Mouse (Mus musculus): ENCODE data around the gene Bud23.
"Not testable (repeated sequence)": the region's sequence is repeated elsewhere in the genome, so short reads cannot be mapped to it uniquely, and the experiment has no call there.

Bud23 gene

GRCm38 (mm10) chr5:135072061-135072460 is 7.3 kb upstream of the Bud23 start:
- DNase-seq (ENCODE audit: low read depth, low spot score) = no peak

DNA sequence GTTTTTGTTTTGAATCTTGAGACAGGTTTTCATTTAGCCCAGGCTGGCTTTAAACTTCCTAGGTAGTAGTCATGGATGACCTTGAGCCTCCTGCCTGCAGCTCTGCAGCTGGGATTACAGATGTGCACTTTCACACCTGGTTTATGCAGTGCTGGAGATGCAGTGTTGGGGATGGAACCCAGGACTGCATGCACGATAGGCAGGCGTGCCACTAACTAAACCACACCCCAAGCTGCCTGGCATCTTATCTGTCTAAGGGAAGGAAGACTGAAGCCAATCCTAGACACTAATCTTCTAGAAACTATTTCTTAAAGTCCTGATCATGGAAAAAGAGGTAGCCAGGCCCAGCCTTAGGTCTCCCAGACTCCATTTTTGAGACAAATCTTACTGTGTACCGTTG is 5.7 kb upstream of the Bud23 start:
- no peak for DNase-seq (ENCODE audit: low read depth, low spot score)

GRCm38 (mm10) chr5:135066008-135066407 is 1.2 kb upstream of the Bud23 start:
- DNase-seq (ENCODE audit: low read depth, low spot score) = no peak

GRCm38 (mm10) chr5:135064382-135064766 is 385 bp downstream of the Bud23 start:
- no peak for DNase-seq (ENCODE audit: low read depth, low spot score)

GRCm38 (mm10) chr5:135063629-135064381 is 954 bp downstream of the Bud23 start, which contains the start of gene Dnajc30:
TSS of gene Dnajc30 (plus strand) at chr5:135064202.
- peak; percentile 98 for DNase-seq (ENCODE audit: low read depth, low spot score)

DNA sequence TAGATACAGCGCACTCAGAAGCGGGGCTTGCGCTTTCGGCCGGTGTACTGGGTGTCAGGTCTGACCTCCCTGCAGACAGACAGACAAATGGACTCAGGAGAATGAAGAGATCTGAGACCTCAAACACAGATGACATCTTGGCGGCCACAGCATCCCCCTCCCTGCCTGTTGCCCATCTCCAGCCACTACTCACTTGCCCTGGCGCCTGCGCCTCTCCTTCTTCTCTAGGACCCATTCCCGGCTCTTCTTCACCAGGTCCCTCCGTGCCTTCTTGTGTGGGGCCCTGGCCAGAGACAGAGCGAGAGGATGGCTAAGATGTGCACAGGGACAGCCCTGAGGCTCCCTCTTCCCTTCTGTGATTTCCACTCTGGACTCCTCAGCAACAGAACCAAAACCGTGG is 11.4 kb downstream of the Bud23 start:
- DNase-seq (ENCODE audit: low read depth, low spot score) = no peak

GRCm38 (mm10) chr5:135049268-135049667 is 15.5 kb downstream of the Bud23 start:
- not testable (repeated sequence) for DNase-seq (ENCODE audit: low read depth, low spot score)

GRCm38 (mm10) chr5:135048539-135048938 is 16.2 kb downstream of the Bud23 start:
- no peak for DNase-seq (ENCODE audit: low read depth, low spot score)

DNA sequence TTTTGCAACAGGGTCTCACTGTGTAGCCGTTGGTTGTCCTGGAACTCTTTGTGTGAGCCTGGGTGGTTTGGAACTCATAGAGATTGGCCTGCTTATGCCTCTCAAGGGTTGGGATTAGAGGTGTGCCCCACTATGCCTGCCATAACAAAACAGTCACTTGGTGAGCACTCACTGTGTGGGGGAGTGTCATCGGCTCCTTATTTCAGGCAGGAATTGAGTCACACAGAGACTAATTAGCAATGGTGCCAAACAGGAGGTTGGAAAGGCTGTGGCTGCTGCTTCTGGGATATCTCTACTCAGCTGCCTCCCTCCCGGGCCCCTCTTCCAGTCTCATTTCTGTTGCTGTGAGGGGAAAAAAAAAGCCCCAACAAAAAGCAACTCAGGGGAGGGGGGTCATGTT is 20.2 kb downstream of the Bud23 start:
- no peak for DNase-seq (ENCODE audit: low read depth, low spot score)

DNA sequence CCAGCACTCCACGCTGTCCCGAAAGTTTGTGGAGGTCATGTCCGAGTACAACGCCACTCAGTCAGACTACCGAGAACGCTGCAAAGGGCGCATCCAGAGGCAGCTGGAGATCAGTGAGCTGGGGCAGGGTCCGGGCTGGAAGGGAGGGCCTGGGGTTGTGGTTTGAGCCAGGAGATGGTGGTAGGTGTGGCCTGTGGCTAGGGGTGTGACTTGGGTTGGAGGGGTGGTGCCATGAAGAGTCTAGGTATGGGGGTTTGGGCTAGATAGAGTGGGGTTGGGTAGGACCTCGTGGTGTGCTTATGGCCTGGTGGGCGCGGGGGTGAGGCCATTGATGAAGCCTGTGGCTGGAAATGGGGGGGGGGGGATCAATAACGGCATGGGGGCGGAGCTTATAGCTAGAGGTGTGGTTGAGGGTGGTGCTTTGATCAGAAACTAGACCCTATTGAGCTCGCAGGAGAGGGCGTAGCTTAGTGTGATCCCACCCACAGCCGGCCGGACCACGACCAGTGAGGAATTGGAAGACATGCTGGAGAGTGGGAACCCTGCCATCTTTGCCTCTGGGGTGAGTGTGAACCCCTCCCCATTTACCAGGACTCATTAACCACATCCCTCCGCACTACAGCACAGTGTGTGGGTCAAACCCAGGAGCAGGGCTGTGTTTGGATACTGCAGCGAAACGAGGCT is 22.5 kb downstream of the Bud23 start:
- no peak for DNase-seq (ENCODE audit: low read depth, low spot score)

DNA sequence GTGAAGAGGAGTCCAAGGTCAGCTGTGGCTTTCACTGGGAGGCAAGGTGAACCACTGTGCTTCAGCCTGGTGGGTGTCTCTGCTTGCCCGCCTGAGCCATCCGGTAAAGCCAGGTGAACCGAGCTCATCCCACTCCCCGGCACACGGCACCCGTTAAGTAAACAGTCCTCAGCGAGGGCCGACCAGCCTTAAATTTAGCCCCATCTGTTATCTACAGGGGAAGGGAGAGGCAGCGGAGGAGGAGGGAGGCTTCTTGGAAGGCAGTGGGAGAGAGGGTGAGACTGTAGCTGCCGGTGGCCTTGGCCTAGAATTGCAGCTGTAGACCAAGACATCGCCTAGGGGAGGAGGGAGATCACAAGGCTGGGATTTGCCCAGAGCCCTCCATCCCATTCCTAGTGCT is 24.0 kb downstream of the Bud23 start:
- DNase-seq (ENCODE audit: low read depth, low spot score) = no peak

GRCm38 (mm10) chr5:135040059-135040458 is 24.7 kb downstream of the Bud23 start:
- DNase-seq (ENCODE audit: low read depth, low spot score) = no peak

DNA sequence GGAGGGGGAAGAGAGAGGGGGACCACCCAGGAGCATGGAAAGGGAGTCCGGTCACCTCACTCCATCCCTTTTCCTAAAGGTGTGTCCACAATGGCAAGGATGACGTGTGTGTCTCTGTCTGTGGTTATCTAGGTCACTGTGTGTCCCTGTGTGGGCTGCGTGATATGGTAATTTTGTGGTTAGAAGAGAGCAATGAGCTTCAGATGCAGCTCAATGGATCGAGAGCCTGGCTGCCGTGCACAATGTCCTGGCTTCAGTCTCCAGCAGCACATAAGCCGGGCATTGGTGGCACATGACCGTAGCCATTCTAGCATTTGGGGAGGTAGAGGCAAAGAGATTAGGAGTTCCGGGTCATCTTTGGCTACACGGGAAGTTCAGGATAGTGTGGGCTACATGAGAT is 25.2 kb downstream of the Bud23 start:
- DNase-seq (ENCODE audit: low read depth, low spot score) = no peak

- DNase-seq (ENCODE audit: low read depth, low spot score) = no peak
These were observed 26.8 kb downstream of the Bud23 start for GRCm38 (mm10) chr5:135037946-135038345.

DNA sequence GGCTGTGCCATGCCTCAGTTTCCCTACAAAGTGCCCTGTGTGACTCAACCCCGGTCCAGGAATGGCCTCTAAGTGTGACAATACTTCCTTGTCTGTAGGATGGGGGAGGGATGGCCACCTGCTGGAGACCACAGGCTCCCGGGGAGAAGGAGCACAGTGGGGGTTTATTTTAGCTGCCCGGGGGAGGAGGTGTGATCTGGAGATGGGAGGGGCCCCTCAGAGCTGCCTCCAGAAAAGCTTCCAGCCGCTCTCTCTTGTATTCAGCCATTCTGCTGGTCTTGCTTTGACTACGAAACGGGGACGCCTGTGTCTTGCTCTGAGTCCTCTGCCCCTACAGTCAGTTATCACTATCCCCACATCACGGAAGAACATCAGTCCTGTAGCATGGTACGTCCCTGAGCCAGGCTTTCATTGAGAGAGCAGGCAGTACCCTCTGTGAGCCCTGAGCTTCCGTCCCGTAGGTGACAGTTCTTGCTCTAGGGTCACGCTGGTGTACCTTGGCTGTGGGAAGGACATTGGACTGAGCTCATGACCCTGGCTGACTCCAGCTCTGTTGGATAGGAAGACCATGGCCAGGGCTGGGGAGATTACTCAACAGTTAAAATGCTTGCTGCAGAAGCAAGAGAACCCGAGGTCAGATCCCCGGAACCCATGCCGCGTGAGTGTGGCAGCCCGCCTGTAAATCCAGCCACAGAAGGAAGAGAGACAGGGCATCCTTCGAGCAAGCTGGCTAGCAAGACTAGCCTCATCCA is 29.0 kb downstream of the Bud23 start:
- no peak for DNase-seq (ENCODE audit: low read depth, low spot score)

DNA sequence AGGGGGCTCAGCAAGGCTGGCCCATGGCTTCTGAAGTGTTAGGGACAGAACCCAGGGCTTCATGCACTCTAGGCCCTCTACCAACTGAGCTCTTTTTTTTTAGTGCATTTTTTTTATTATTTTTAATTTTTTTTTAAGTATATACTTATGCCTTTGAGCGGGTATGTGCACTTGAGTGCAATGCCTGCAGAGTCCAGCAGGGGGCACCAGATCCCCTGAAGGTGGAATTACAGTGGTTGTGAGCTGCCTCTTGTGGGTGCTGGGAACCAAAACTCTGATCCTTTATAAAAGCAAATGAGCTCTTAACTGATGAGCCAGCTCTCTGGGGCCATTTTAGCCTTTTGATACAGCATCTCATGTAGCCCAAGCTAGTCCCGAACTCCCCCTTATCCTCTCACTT is 30.2 kb downstream of the Bud23 start:
- no peak for DNase-seq (ENCODE audit: low read depth, low spot score)

GRCm38 (mm10) chr5:135032581-135032980 is 32.2 kb downstream of the Bud23 start:
- DNase-seq (ENCODE audit: low read depth, low spot score) = no peak

DNA sequence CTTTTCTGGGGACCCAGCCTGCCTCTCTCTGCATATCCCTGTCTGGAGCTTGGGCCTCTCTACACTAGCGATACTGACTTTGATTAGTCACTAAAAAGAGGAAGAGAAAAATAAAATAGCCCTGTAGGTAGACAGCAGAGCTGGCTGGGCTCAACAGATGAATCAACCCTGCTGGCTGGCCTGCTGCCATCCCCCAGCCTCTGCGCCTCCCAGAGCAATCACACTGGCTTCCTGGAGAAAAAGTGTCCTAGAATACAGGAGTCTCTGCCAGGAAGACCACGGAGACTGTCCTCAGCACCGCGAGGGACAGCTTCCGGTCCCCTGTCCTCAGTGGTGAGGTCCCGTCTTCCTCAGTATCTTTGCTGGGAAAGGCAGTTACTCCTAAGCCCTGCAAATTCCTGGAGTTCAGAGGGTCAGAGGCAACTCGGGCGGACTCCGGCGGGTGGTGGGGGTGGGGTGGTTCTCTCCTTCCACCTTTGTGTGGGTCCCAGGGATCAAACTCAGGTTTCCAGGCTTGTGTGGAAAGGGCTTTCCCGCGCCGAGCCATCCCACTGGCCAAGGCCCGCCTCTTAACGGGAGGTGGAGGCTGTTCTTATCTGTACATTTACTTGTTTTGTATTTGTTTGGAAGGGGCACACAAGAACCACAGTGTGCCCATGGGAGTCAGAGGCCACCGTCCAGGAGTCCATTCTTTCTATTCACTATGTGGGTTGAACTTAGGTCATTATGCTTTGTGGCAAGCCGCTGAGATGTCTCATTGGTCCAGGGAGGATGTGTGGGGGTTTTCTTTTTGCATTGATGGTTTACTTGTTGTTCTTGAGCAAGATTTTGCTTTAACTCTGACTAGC is 35.5 kb downstream of the Bud23 start:
- DNase-seq (ENCODE audit: low read depth, low spot score) = no peak

- no peak for DNase-seq (ENCODE audit: low read depth, low spot score)
These were observed 38.9 kb downstream of the Bud23 start for GRCm38 (mm10) chr5:135025899-135026298.

GRCm38 (mm10) chr5:135024665-135025224 is 40.0 kb downstream of the Bud23 start:
- DNase-seq (ENCODE audit: low read depth, low spot score) = peak; percentile 68
